Mouse (Mus musculus) intestine, postnatal 0 days (tissue): ENCODE results near the gene G6pc3. TPM values are rescaled to one million over a fixed set of nuclear protein-coding genes. Genes with fewer than 3 reads are reported as not detected.
A peak's percentile ranks its signal among the peaks of the same experiment; 100 is the strongest.

Experiments
- ATAC-seq: fragments of 200-750 bp; cut with Nextera tagmentation; 2 replicates; pipeline ENCODE4 v1.8.0; 2017; ENCODE audit warnings: mild to moderate bottlenecking, moderate TSS enrichment, moderate library complexity
- H3K27ac ChIP-seq: fragments of 300-500 bp; sonication (generic); 2 replicates; pipeline ENCODE4 v1.5.1; 2014; ENCODE audit warnings: mild to moderate bottlenecking, low read depth, low read length, moderate library complexity
- H3K27me3 ChIP-seq: fragments of 300-500 bp; sonication (generic); replicated peaks from 2 replicates; pipeline ENCODE4 v1.6.1; 2014; ENCODE audit warnings: low read length, mixed read lengths; ENCODE audit not compliant: control insufficient read depth, insufficient read depth
- H3K36me3 ChIP-seq: fragments of 300-500 bp; sonication (generic); 2 replicates; pipeline ENCODE4 v1.6.1; 2014; ENCODE audit warnings: mild to moderate bottlenecking, moderate library complexity; ENCODE audit not compliant: control insufficient read depth, insufficient read depth
- H3K4me1 ChIP-seq: fragments of 300-500 bp; sonication (generic); replicated peaks from 2 replicates; pipeline ENCODE4 v1.6.1; 2014; ENCODE audit warnings: antibody characterized with exemption, low read length, mixed read lengths; ENCODE audit not compliant: control insufficient read depth, insufficient read depth
- H3K4me2 ChIP-seq: fragments of 300-500 bp; sonication (generic); replicated peaks from 2 replicates; pipeline ENCODE4 v1.6.1; 2014; ENCODE audit warnings: low read depth, mild to moderate bottlenecking, moderate library complexity
- H3K4me3 ChIP-seq: fragments of 300-500 bp; sonication (generic); 2 replicates; pipeline ENCODE4 v1.5.1; 2014; ENCODE audit warnings: low read depth, low read length
- H3K9ac ChIP-seq: fragments of 300-500 bp; sonication (generic); 2 replicates; pipeline ENCODE4 v1.6.1; 2014; ENCODE audit warnings: mild to moderate bottlenecking, low read depth, low read length
- H3K9me3 ChIP-seq: fragments of 300-500 bp; sonication (generic); 2 replicates; pipeline ENCODE4 v1.6.1; 2016; ENCODE audit warnings: mixed run types; ENCODE audit not compliant: control insufficient read depth
- CTCF ChIP-seq: sonication (generic); IDR thresholded peaks from 2 replicates; pipeline ENCODE4 v1.5.1; 2016; ENCODE audit warnings: low read depth, mild to moderate bottlenecking, control low read depth, antibody characterized with exemption, moderate library complexity
- WGBS: fragments of 180-500 bp; shearing (Covaris S2); extraction: QIAGEN DNeasy Blood & Tissue Kit; methylation state at CpG from one replicate; pipeline ENCODE4 v1.1.7; 2014; 5-methylcytosine and 5-hydroxymethylcytosine counted together
- polyA plus RNA-seq: library from polyadenylated mRNA; unstranded; fragments of >200 nt; fragmentation: Nextera tagmentation; extraction: Ambion mirVana; gene quantifications from 2 replicates; pipeline ENCODE4 v1.2.1, GENCODE M21; 2015

The G6pc3 gene
- polyA plus RNA-seq: 20.4 and 21.1 TPM in 2 replicates

DNA sequence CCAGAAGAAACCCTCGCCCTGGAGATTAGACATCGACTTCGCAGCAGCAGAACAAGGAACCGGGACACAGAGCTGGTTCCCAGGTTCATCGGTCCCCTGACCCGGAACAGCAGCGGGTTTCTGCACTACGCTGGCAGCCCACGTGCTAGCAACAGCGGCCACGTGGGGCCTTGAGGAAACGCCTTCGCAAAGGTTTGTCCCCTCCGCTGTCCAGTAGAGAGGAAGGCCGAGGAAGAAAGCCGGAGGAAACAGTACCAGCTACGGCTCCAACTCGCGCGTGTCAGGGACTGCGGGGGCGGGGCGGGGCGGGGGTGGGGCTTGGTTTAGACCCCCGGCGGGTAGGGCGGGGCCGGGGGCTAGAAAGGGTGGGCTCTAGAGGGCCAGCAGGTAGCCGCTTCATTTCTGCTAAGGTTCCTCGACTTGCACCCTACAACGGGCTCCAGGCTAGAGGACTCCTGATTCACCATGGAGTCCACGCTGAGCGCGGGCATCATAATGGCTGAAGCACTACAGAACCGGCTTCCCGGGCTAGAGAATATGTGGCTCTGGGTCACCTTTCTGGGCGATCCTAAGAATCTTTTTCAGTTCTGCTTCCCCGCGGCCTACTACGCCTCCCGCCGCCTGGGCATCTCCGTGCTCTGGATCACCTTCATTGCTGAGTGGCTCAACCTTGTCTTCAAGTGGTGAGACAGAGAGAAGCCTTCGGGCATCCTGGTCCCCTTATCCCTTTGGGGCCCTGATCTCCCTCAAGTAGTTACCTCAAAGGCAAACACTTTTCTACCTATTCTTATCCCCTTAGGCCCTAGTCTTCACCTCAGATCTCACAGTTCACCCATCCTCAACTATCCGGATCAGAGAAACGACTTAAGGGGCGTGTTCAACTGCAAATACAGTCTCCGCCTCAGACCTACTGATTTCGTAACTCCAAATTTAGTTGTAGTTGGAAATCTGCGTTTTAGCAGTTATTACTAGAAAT lies at the start of gene G6pc3:
Gene G6pc3, plus strand, starts transcription at position 160 of the 976 bp plus-strand sequence.
- whole genome bisulfite sequencing: under 1% methylated on average over 49 of the region's 50 CpGs
- Histone ChIP-seq H3K4me3 (peak within 1 kb of the TSS; percentile 67), H3K4me2 (peak within 1 kb of the TSS; percentile 83), H3K27me3 (no peaks in the 10 kb centered on the region), H3K27ac (peak within 1 kb of the TSS; percentile 50), H3K9ac (peak within 1 kb of the TSS; percentile 49), H3K36me3 (peaks cover 17% of the 10 kb centered on the region; the same call in 1 of the 2 replicates), H3K4me1 (no peaks in the 10 kb centered on the region), H3K9me3 (no peaks in the 10 kb centered on the region)
- no peak for TF ChIP-seq CTCF
- ATAC-seq: peak; percentile 76

DNA sequence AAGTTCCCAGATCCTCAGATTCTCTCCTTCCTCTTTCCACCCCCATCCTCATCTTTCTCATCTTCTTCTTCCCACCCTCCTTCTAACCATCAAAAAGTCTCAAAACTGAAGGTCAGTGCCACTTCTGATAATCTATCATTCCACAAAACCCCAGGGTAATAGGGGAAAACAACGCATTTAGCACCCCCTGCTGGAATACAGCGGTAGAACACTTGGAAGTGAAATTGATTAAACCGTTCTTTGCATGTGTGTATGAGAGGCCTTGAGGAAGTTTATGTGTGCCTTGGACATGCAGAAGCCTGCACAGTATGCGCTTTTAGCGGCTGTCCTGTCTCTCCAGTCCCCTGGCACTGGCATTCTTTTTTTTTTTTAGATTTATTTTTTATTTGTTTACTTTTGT lies 48.9 kb upstream of the G6pc3 start:
- no peak for ATAC-seq
- Histone ChIP-seq H3K36me3 (no peaks in the 10 kb centered on the region; the same call in 1 of the 2 replicates), H3K27ac (no peak overlapping the region), H3K9me3 (no peaks in the 10 kb centered on the region), H3K4me3 (no peak overlapping the region), H3K9ac (no peak overlapping the region), H3K4me2 (no peak overlapping the region), H3K4me1 (peaks cover 3% of the 10 kb centered on the region; the same call in 1 of the 2 replicates), H3K27me3 (no peaks in the 10 kb centered on the region)
- peak; percentile 83 for TF ChIP-seq CTCF
- WGBS: 3% methylated on average over 5 of the region's 5 CpGs

DNA sequence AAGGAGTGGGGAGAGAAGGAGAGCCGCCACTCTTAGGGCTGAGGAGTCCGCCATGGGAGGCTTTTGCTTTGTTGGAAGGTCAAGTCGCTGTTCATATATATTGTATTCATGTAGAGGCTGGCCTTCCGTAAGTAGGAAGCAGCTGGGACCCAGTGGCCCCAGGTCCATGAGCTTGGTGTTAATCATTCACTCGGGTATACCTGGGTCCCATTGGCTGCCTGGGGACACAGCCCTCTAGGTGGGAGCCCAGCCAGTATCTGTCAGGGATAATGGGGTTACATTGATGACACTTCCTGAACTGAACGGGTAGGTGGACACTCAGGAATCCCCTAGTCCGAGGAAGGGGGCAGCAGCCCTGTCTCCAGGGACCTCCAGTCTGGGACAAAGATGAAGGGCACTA lies 47.1 kb upstream of the G6pc3 start:
- Histone ChIP-seq H3K36me3 (no peaks in the 10 kb centered on the region), H3K27ac (peak overlapping the region; percentile 68), H3K27me3 (0 out of 2 replicates have a peak, but pooled peaks cover 4% of the 10 kb centered on the region), H3K4me3 (no peak overlapping the region), H3K4me2 (peak overlapping the region; percentile 50), H3K9ac (no peak overlapping the region), H3K4me1 (peaks cover 3% of the 10 kb centered on the region; the same call in 1 of the 2 replicates), H3K9me3 (no peaks in the 10 kb centered on the region)
- ATAC-seq: peak; percentile 37; the same call in 1 of the 2 replicates
- 30% methylated on average over 7 of the region's 7 CpGs for WGBS
- TF ChIP-seq CTCF: no peak

DNA sequence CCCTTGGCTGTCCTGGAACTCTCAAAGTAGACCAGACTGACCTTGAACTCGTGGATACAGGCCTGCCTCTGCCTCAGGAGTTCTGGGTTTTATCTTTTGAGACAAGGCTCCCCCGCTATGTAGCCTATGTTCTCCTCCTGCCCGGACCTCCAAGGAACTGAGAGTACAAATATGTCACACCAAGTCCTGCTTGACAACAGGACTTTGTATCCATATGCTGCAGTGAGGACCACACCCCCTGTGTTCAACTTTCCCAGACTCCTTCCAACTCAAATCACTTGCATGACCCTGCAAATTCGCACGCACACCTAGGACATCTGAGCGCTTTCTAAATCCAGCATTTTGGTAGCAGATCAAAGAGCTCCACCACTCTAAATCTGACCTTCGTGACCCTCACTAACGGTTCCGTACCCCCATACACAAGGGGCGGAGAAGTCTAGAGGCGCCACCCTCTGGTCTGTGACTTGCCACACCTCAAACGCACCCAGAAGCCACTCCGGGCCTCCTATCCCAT lies 44.4 kb upstream of the G6pc3 start:
- Histone ChIP-seq H3K4me3 (peak overlapping the region; percentile 53), H3K27me3 (peaks cover 10% of the 10 kb centered on the region; the same call in 1 of the 2 replicates), H3K36me3 (no peaks in the 10 kb centered on the region; the same call in 1 of the 2 replicates), H3K4me2 (peak overlapping the region; percentile 67), H3K9me3 (no peaks in the 10 kb centered on the region), H3K4me1 (peaks cover 2% of the 10 kb centered on the region; the same call in 1 of the 2 replicates), H3K27ac (peak overlapping the region; percentile 94), H3K9ac (peak overlapping the region; percentile 58)
- 19% methylated on average over 13 of the region's 13 CpGs for WGBS
- peak; percentile 75 for ATAC-seq
- TF ChIP-seq CTCF: peak; percentile 45

DNA sequence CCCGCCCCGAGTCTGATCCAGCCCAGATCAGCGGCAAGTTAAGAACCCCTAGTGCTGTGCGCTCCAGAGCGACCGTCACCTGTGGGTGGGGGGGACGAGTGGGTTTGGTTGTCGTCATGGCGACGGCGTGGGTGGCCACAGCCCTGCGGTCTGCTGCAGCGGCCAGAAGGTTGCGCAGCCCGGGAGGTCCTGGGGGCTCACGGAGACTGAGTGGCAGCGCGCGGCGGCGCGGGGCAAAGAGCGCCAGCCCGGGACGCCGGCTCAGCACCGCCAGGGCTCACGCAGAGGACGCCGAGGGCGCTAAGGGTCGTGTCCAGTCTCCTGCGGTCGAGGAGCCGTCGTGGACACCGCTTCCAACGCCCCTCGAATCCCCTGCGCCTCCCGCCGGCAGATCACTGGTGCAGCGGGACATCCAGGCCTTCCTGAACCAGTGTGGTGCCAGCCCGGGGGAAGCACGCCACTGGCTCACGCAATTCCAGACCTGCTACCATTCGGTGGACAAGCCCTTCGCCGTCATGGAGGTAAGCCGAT lies 43.9 kb upstream of the G6pc3 start, which contains the start of gene Nags:
Gene Nags, plus strand, starts transcription at position 43 of the 531 bp plus-strand sequence.
- H3K4me2 ChIP-seq: peak within 1 kb of the TSS; percentile 67
- H3K27me3 ChIP-seq: peaks cover 10% of the 10 kb centered on the region; the same call in 1 of the 2 replicates
- peak within 1 kb of the TSS; percentile 53 for H3K4me3 ChIP-seq
- peak within 1 kb of the TSS; percentile 58 for H3K9ac ChIP-seq
- ATAC-seq: peak; percentile 16; the same call in 1 of the 2 replicates
- H3K9me3 ChIP-seq: no peaks in the 10 kb centered on the region
- H3K36me3 ChIP-seq: peaks cover 1% of the 10 kb centered on the region; the same call in 1 of the 2 replicates
- 1% methylated on average over 48 of the region's 50 CpGs for WGBS
- H3K4me1 ChIP-seq: peaks cover 2% of the 10 kb centered on the region; the same call in 1 of the 2 replicates
- TF ChIP-seq CTCF: no peak
- H3K27ac ChIP-seq: peak within 1 kb of the TSS; percentile 94
